Mouse (Mus musculus): ENCODE results near the gene Ttll7. TPM values are rescaled to one million over a fixed set of nuclear protein-coding genes. Genes with fewer than 3 reads are reported as not detected.

The Ttll7 gene
- 0.55 and 0.61 TPM in 2 replicates for polyA plus RNA-seq (2012; rRNA removed)

GRCm38 (mm10) chr3:146851966-146852891 lies at the start of gene Ttll7:
Ttll7 (plus strand) TSS chr3:146852367.
- TF ChIP-seq CTCF (IDR thresholded peaks at IDR 0.05; ENCODE audit: extremely low read depth, insufficient read length, insufficient replicate concordance, low read depth, low read length), result no peak
- TF ChIP-seq POLR2A (IDR thresholded peaks at IDR 0.05; ENCODE audit: low read depth, low read length), result no peak
- H3K27me3 ChIP-seq (ENCODE audit: control insufficient read depth, insufficient read depth, low read length), result no peaks in the 10 kb centered on the region
- peaks cover 3% of the 10 kb centered on the region; the same call in 1 of the 2 replicates for H3K4me1 ChIP-seq (ENCODE audit: control insufficient read depth, insufficient read depth, insufficient read length, low read length)
- H3K27ac ChIP-seq (ENCODE audit: insufficient read depth, low read depth, low read length), result 0 out of 2 replicates have a peak within 1 kb of the TSS, but pooled peaks have one; percentile 9
- peak within 1 kb of the TSS; percentile 70 for H3K4me3 ChIP-seq (ENCODE audit: low read depth, low read length)
- WGBS, result 1% methylated on average over 36 of the region's 36 CpGs
- H3K36me3 ChIP-seq (ENCODE audit: control insufficient read depth, insufficient read depth, low read length), result no peaks in the 10 kb centered on the region

DNA sequence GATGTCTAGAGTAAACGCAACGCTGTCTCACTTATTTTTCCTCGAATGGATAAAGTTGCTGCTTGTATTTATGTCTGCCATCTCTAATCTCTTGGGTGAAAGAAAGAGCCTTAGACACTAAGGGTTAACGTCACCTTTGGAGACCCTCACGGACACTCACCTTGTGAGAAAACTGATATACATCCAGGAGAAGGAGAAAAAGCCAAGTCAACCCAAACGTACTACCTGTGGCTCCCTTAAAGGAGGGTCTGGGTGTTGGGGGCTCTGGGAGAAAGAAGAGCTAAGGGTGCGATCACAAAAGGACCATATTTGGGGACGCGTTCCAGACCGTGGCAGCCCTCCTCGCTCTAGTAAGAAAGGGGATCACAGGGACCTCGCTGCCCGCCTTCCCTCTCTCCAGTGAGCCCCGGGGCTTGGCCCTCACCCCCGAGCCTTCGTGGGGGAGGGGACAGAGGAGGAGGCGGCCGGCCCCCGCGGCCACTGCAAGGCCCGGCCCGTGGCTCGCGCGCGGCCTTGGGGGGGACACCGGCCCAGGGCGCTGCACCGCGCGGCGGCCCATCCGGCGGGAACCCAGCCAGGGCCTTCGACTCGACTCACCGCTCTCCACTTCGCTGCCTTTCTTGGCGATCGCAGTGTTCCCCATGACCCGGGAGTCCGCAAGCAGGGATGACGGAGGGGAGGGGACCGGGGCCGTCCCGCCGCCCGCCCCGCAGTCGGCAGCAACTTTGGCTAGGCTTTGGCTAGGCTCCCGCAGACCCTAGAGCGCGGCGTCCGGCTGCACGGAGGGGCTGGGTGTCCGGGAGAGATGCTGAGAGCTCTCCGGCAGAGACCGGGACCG lies 39.9 kb upstream of the Ttll7 start:
- TF ChIP-seq CTCF (IDR thresholded peaks at IDR 0.05; ENCODE audit: extremely low read depth, insufficient read length, insufficient replicate concordance, low read depth, low read length) (no peak), POLR2A (IDR thresholded peaks at IDR 0.05; ENCODE audit: low read depth, low read length) (no peak)
- WGBS, result under 1% methylated on average over 59 of the region's 60 CpGs
- Histone ChIP-seq H3K4me1 (ENCODE audit: control insufficient read depth, insufficient read depth, insufficient read length, low read length) (0 out of 2 replicates have a peak, but pooled peaks cover 2% of the 10 kb centered on the region), H3K36me3 (ENCODE audit: control insufficient read depth, insufficient read depth, low read length) (no peaks in the 10 kb centered on the region), H3K27me3 (ENCODE audit: control insufficient read depth, insufficient read depth, low read length) (0 out of 2 replicates have a peak, but pooled peaks cover 3% of the 10 kb centered on the region), H3K27ac (ENCODE audit: insufficient read depth, low read depth, low read length) (peak overlapping the region; percentile 46), H3K4me3 (ENCODE audit: low read depth, low read length) (peak overlapping the region; percentile 72)

- H3K27me3 ChIP-seq (ENCODE audit: control insufficient read depth, insufficient read depth, low read length), result 0 out of 2 replicates have a peak, but pooled peaks cover 3% of the 10 kb centered on the region
- no peak for TF ChIP-seq CTCF (IDR thresholded peaks at IDR 0.05; ENCODE audit: extremely low read depth, insufficient read length, insufficient replicate concordance, low read depth, low read length)
- no peak for TF ChIP-seq POLR2A (IDR thresholded peaks at IDR 0.05; ENCODE audit: low read depth, low read length)
- H3K4me1 ChIP-seq (ENCODE audit: control insufficient read depth, insufficient read depth, insufficient read length, low read length), result 0 out of 2 replicates have a peak, but pooled peaks cover 2% of the 10 kb centered on the region
- H3K27ac ChIP-seq (ENCODE audit: insufficient read depth, low read depth, low read length), result peak within 1 kb of the TSS; percentile 63
- peak within 1 kb of the TSS; percentile 72 for H3K4me3 ChIP-seq (ENCODE audit: low read depth, low read length)
- under 1% methylated on average over 60 of the region's 60 CpGs for WGBS
- H3K36me3 ChIP-seq (ENCODE audit: control insufficient read depth, insufficient read depth, low read length), result no peaks in the 10 kb centered on the region
Observed at GRCm38 (mm10) chr3:146812901-146813393, 39.2 kb upstream of the Ttll7 start, which contains the start of gene Prkacb. Prkacb (minus strand) TSS chr3:146812990.

GRCm38 (mm10) chr3:146813624-146814023 lies 38.5 kb upstream of the Ttll7 start:
- WGBS, result 56% methylated on average over 7 of the region's 7 CpGs
- TF ChIP-seq POLR2A (IDR thresholded peaks at IDR 0.05; ENCODE audit: low read depth, low read length), result no peak
- H3K36me3 ChIP-seq (ENCODE audit: control insufficient read depth, insufficient read depth, low read length), result no peaks in the 10 kb centered on the region
- 0 out of 2 replicates have a peak, but pooled peaks cover 2% of the 10 kb centered on the region for H3K4me1 ChIP-seq (ENCODE audit: control insufficient read depth, insufficient read depth, insufficient read length, low read length)
- no peak overlapping the region for H3K27ac ChIP-seq (ENCODE audit: insufficient read depth, low read depth, low read length)
- no peak overlapping the region for H3K4me3 ChIP-seq (ENCODE audit: low read depth, low read length)
- 0 out of 2 replicates have a peak, but pooled peaks cover 3% of the 10 kb centered on the region for H3K27me3 ChIP-seq (ENCODE audit: control insufficient read depth, insufficient read depth, low read length)

DNA sequence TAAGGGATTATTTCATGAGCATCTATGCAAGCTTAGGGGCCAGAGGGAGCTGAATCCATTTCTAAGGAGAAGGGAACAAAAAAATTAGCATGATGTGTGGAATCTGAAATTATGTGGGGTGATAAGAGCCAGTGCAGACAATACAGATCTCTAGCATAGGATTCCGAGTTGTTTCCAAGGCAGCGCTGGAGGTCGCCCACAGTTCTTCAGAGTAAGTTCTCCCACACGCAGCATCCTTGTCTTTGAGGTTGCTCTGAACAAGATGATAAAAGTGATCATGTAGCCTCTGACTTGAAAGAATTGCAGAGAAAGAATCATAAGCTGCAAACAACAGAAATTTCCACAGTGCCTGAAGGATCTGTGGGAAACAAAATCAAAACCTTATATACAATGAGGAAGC lies 31.4 kb upstream of the Ttll7 start:
- 90% methylated on average over 4 of the region's 4 CpGs for WGBS
- no peak for TF ChIP-seq POLR2A (IDR thresholded peaks at IDR 0.05; ENCODE audit: low read depth, low read length)
- Histone ChIP-seq H3K4me1 (ENCODE audit: control insufficient read depth, insufficient read depth, insufficient read length, low read length) (no peaks in the 10 kb centered on the region), H3K27ac (ENCODE audit: insufficient read depth, low read depth, low read length) (no peak overlapping the region), H3K36me3 (ENCODE audit: control insufficient read depth, insufficient read depth, low read length) (no peaks in the 10 kb centered on the region), H3K4me3 (ENCODE audit: low read depth, low read length) (no peak overlapping the region), H3K27me3 (ENCODE audit: control insufficient read depth, insufficient read depth, low read length) (no peaks in the 10 kb centered on the region; the same call in 1 of the 2 replicates)

DNA sequence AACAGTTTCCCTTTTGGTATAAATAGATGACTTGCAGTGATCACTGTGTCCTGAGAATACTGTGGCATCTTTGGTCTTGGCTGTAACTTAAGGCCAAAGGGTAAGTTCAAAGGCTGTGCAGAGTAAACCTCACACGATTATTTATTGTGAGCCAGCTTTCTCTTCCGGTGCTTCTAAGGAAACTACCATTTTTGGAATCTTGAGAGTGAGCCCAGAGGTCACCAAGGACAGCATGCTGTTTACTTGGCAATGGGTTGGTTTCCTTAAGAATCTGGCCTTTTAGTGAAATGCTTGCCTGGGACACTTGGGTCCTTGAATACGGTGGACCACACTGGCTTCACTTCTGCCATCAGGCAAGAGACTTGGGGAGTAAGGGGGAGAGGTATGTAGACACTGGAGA lies 9.4 kb upstream of the Ttll7 start:
- Histone ChIP-seq H3K4me3 (ENCODE audit: low read depth, low read length) (no peak overlapping the region), H3K27me3 (ENCODE audit: control insufficient read depth, insufficient read depth, low read length) (no peaks in the 10 kb centered on the region), H3K36me3 (ENCODE audit: control insufficient read depth, insufficient read depth, low read length) (no peaks in the 10 kb centered on the region), H3K27ac (ENCODE audit: insufficient read depth, low read depth, low read length) (no peak overlapping the region), H3K4me1 (ENCODE audit: control insufficient read depth, insufficient read depth, insufficient read length, low read length) (no peaks in the 10 kb centered on the region)
- 34% methylated on average over 3 of the region's 3 CpGs for WGBS
- TF ChIP-seq CTCF (IDR thresholded peaks at IDR 0.05; ENCODE audit: extremely low read depth, insufficient read length, insufficient replicate concordance, low read depth, low read length) (no peak), POLR2A (IDR thresholded peaks at IDR 0.05; ENCODE audit: low read depth, low read length) (no peak)

All from small intestine, adult 2 months (tissue).